Mouse (Mus musculus): ENCODE measurements around the gene Itgam. TPM values are rescaled to one million over a fixed set of nuclear protein-coding genes. Genes with fewer than 3 reads are reported as not detected.
"Not testable (repeated sequence)": the region's sequence is repeated elsewhere in the genome, so short reads cannot be mapped to it uniquely, and the experiment has no call there.

The Itgam gene
- polyA plus RNA-seq, 1 experiment, result 1.3 TPM

GRCm38 (mm10) chr7:128136927-128137326 lies 74.5 kb downstream of the Itgam start:
- TF ChIP-seq CTCF (IDR thresholded peaks at IDR 0.05; ENCODE audit: borderline replicate concordance, extremely low read depth, insufficient read depth, insufficient read length), result no peak
- no peak for TF ChIP-seq POLR2A (IDR thresholded peaks at IDR 0.05; ENCODE audit: borderline replicate concordance, extremely low read depth, insufficient read depth, insufficient read length, poor library complexity, severe bottlenecking)
- DNase-seq (ENCODE audit: low read depth), result no peak

- TF ChIP-seq CTCF (IDR thresholded peaks at IDR 0.05; ENCODE audit: borderline replicate concordance, extremely low read depth, insufficient read depth, insufficient read length) (no peak), POLR2A (IDR thresholded peaks at IDR 0.05; ENCODE audit: borderline replicate concordance, extremely low read depth, insufficient read depth, insufficient read length, poor library complexity, severe bottlenecking) (no peak)
Observed at GRCm38 (mm10) chr7:128139611-128140010, 77.2 kb downstream of the Itgam start.

DNA sequence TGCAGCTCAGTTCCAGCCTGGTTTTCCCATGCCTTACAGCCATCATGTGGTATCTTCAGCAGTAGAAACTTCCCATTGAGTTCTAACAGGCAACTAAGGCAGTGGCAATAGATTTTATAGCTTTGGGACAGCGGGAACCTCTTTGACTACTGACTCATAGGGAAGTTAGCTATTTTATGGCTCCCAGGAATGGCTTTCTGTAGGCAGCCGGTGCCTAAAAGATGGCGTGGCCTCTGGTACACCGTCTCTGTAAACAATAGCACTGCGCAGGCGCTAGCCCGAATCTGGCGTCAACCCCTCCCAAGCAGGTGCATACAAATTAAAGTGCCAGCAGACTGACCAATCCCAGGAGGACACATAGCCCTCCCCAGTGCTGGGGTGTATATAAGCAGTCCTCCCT lies 88.5 kb downstream of the Itgam start:
- TF ChIP-seq CTCF (IDR thresholded peaks at IDR 0.05; ENCODE audit: borderline replicate concordance, extremely low read depth, insufficient read depth, insufficient read length), result no peak
- TF ChIP-seq POLR2A (IDR thresholded peaks at IDR 0.05; ENCODE audit: borderline replicate concordance, extremely low read depth, insufficient read depth, insufficient read length, poor library complexity, severe bottlenecking), result no peak
- DNase-seq (ENCODE audit: low read depth), result no peak

More at GRCm38 (mm10) chr7:128139611-128140010, 77.2 kb downstream of the Itgam start:
- DNase-seq (ENCODE audit: low read depth), result no peak

GRCm38 (mm10) chr7:128154076-128154475 lies 91.6 kb downstream of the Itgam start, which contains the start of gene Itgad:
Gene Itgad, plus strand, starts transcription at chr7:128154376.
- DNase-seq (ENCODE audit: low read depth), result no peak
- TF ChIP-seq CTCF (IDR thresholded peaks at IDR 0.05; ENCODE audit: borderline replicate concordance, extremely low read depth, insufficient read depth, insufficient read length) (no peak), POLR2A (IDR thresholded peaks at IDR 0.05; ENCODE audit: borderline replicate concordance, extremely low read depth, insufficient read depth, insufficient read length, poor library complexity, severe bottlenecking) (no peak)

GRCm38 (mm10) chr7:128154924-128155323 lies 92.5 kb downstream of the Itgam start:
- peak; percentile 1 for DNase-seq (ENCODE audit: low read depth)
- TF ChIP-seq POLR2A (IDR thresholded peaks at IDR 0.05; ENCODE audit: borderline replicate concordance, extremely low read depth, insufficient read depth, insufficient read length, poor library complexity, severe bottlenecking) (no peak), CTCF (IDR thresholded peaks at IDR 0.05; ENCODE audit: borderline replicate concordance, extremely low read depth, insufficient read depth, insufficient read length) (no peak)

- DNase-seq (ENCODE audit: low read depth), result not testable (repeated sequence)
Observed at GRCm38 (mm10) chr7:128158688-128159354, 96.4 kb downstream of the Itgam start.

GRCm38 (mm10) chr7:128164001-128164400 lies 101.6 kb downstream of the Itgam start:
- DNase-seq (ENCODE audit: low read depth), result no peak
- TF ChIP-seq CTCF (IDR thresholded peaks at IDR 0.05; ENCODE audit: borderline replicate concordance, extremely low read depth, insufficient read depth, insufficient read length), result no peak
- TF ChIP-seq POLR2A (IDR thresholded peaks at IDR 0.05; ENCODE audit: borderline replicate concordance, extremely low read depth, insufficient read depth, insufficient read length, poor library complexity, severe bottlenecking), result no peak

DNA sequence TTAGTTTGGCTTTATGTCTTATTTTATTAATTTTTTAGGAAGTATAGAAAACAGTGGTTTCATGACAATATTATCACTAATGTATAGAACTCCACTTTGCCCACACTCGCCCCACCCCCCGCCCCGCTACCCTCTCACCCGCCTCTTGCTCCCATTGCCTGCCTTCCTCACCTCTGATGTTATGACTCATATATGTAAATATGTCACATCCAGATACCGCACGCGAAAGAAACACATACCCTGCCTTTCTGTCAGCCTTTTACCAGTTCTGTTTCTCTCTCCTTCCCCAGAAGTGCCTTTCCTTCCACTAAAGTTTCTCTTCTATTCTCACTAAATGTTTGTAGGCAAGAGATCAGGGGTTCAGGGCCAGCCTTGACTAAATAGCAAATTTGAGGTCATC lies 104.0 kb downstream of the Itgam start:
- no peak for TF ChIP-seq POLR2A (IDR thresholded peaks at IDR 0.05; ENCODE audit: borderline replicate concordance, extremely low read depth, insufficient read depth, insufficient read length, poor library complexity, severe bottlenecking)
- DNase-seq (ENCODE audit: low read depth), result no peak

Other genes starting within 250 kb of the Itgam start
- 35.3 and 36.0 TPM in 2 replicates for gene Stx4a, start 238.3 kb upstream of the Itgam start, polyA plus RNA-seq (2012; rRNA removed)
- 79.9 and 128 TPM in 2 replicates for gene Stx1b, start 238.1 kb upstream of the Itgam start, polyA plus RNA-seq (2012; rRNA removed)
- gene Zfp646, start 186.4 kb upstream of the Itgam start, polyA plus RNA-seq (2012; rRNA removed), result 22.3 and 28.1 TPM in 2 replicates
- gene Zfp668, start 185.8 kb upstream of the Itgam start, polyA plus RNA-seq (2012; rRNA removed), result 21.7 and 31.7 TPM in 2 replicates
- 2.2 and 3.5 TPM in 2 replicates for gene Prss53, start 171.7 kb upstream of the Itgam start, polyA plus RNA-seq (2012; rRNA removed)
- not detected in 2 replicates for gene Gm21974, start 167.2 kb upstream of the Itgam start, polyA plus RNA-seq (2012; rRNA removed)
- gene Vkorc1, start 167.0 kb upstream of the Itgam start, polyA plus RNA-seq (2012; rRNA removed), result 68.2 and 78.7 TPM in 2 replicates
- gene Bckdk, start 158.6 kb upstream of the Itgam start, polyA plus RNA-seq (2012; rRNA removed), result 59.5 and 79.8 TPM in 2 replicates
- gene Kat8, start 150.1 kb upstream of the Itgam start, polyA plus RNA-seq (2012; rRNA removed), result 44.8 and 47.7 TPM in 2 replicates
- 0.51 and 0.97 TPM in 2 replicates for gene Prss8, start 132.5 kb upstream of the Itgam start, polyA plus RNA-seq (2012; rRNA removed)
- gene Prss36, start 115.9 kb upstream of the Itgam start, polyA plus RNA-seq (2012; rRNA removed), result 11.2 and 16.6 TPM in 2 replicates
- gene Fus, start 95.2 kb upstream of the Itgam start, polyA plus RNA-seq (2012; rRNA removed), result 596 and 633 TPM in 2 replicates
- 6.9 and 10.1 TPM in 2 replicates for gene Pycard, start 68.8 kb upstream of the Itgam start, polyA plus RNA-seq (2012; rRNA removed)
- gene Trim72, start 58.7 kb upstream of the Itgam start, polyA plus RNA-seq (2012; rRNA removed), result 0.92 and 1.0 TPM in 2 replicates
- 0.03 TPM in 1 of 2 replicates, not detected in the other for gene Gm49368, start within 50 bp of the Itgam start, polyA plus RNA-seq (2012; rRNA removed)
- gene Itgax, start 66.9 kb downstream of the Itgam start, polyA plus RNA-seq (2012; rRNA removed), result 0.08 and 0.22 TPM in 2 replicates
- gene Itgad, start 91.7 kb downstream of the Itgam start, polyA plus RNA-seq (2012; rRNA removed), result 0.09 TPM in 1 of 2 replicates, not detected in the other
- 0.68 and 0.77 TPM in 2 replicates for gene Cox6a2, start 143.7 kb downstream of the Itgam start, polyA plus RNA-seq (2012; rRNA removed)
- gene Armc5, start 174.7 kb downstream of the Itgam start, polyA plus RNA-seq (2012; rRNA removed), result 17.3 and 17.8 TPM in 2 replicates
- gene 9130023H24Rik, start 175.4 kb downstream of the Itgam start, polyA plus RNA-seq (2012; rRNA removed), result 3.5 and 4.4 TPM in 2 replicates
- gene Tgfb1i1, start 184.2 kb downstream of the Itgam start, polyA plus RNA-seq (2012; rRNA removed), result 10.4 and 21.3 TPM in 2 replicates
- gene Slc5a2, start 203.0 kb downstream of the Itgam start, polyA plus RNA-seq (2012; rRNA removed), result 0.04 TPM in 1 of 2 replicates, not detected in the other
- gene BC017158, start 235.5 kb downstream of the Itgam start, polyA plus RNA-seq (2012; rRNA removed), result 27.6 and 34.2 TPM in 2 replicates

Measured in brain, embryonic 14.5 days (tissue).